Comparison of ENCODE assay signal across 8 mouse cellular contexts in the genomic region with DNA sequence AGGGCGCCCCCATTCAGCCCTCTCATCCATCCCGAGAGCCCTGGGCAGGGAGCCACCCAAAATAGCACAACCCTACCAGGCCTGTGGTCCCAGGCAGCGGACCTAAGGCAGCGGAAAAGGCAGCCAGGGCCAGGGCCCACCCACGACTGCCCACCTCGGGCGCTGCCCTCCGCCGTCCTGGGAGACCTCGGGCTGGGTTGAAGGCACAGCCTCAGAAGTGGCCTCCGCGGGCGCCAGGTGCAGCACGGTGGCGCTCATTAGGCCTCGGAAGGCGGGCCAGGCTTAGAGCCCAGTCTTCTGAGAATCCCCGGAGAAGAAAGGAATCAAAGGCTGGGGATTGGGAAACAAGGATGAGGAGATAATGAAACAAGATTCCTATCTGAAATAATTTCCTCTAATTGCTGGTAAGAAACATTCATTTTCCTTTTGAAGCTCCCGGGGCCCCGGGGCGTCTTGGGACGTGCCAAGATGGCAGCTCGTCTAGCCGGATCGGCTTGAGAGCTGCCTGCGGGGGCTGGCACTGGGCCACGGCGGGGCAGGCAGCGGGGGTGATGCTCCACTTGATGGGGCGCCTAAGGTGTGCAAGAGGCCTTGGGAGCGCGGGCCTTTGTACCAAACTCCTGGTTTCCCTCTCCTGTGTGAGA. TPM values are rescaled to one million over a fixed set of nuclear protein-coding genes. Genes with fewer than 3 reads are reported as not detected.
DNase-seq lines count a peak whose midpoint lies in the region; ATAC-seq and TF ChIP-seq lines count a peak whose summit lies in the region.

No protein-coding gene starts in this region.

- no peak for TF ChIP-seq POLR2A in small intestine, adult 2 months (IDR thresholded peaks at IDR 0.05; ENCODE audit: low read depth, low read length)

- no peak for ATAC-seq in hindbrain, embryonic 16.5 days
- ATAC-seq in megakaryocyte, adult 5-6 weeks (ENCODE audit: poor library complexity, severe bottlenecking): no peak

- H3K9ac ChIP-seq in hindbrain, embryonic 16.5 days (ENCODE audit: low read depth, low read length): peak overlapping the region; percentile 45

- peak; percentile 14 for DNase-seq in embryo, embryonic 10.5 days (ENCODE audit: low spot score)
- DNase-seq in embryo, embryonic 9.5 days (ENCODE audit: extremely low spot score): no peak
- peak; percentile 25 for DNase-seq in ovary, postnatal 36 days (ENCODE audit: low spot score)
- no peak for DNase-seq in ovary, postnatal 10 days (ENCODE audit: low spot score)
- no peak for DNase-seq in layer of hippocampus, adult 9-10 months (ENCODE audit: low spot score)

- 18% methylated on average over 32 of the region's 32 CpGs for WGBS in hindbrain, embryonic 16.5 days
- WGBS in small intestine, adult 2 months: 23% methylated on average over 32 of the region's 32 CpGs

- H3K4me2 ChIP-seq in hindbrain, embryonic 16.5 days (ENCODE audit: low read length): peak overlapping the region; percentile 44

- TF ChIP-seq CTCF in small intestine, adult 2 months (IDR thresholded peaks at IDR 0.05; ENCODE audit: extremely low read depth, insufficient read length, insufficient replicate concordance, low read depth, low read length): no peak

- H3K27me3 ChIP-seq in hindbrain, embryonic 16.5 days (replicated peaks; ENCODE audit: control insufficient read depth, insufficient read depth, low read length): no peaks in the 10 kb centered on the region
- H3K27me3 ChIP-seq in small intestine, adult 2 months (ENCODE audit: control insufficient read depth, insufficient read depth, low read length): no peaks in the 10 kb centered on the region

- H3K4me3 ChIP-seq in hindbrain, embryonic 16.5 days (ENCODE audit: low read length): peak overlapping the region; percentile 5; the same call in 1 of the 2 replicates
- H3K4me3 ChIP-seq in small intestine, adult 2 months (ENCODE audit: low read depth, low read length): peak overlapping the region; percentile 30

- peaks cover 7% of the 10 kb centered on the region; the same call in 1 of the 2 replicates for H3K4me1 ChIP-seq in hindbrain, embryonic 16.5 days (ENCODE audit: control insufficient read depth, insufficient read depth, low read depth, low read length)
- H3K4me1 ChIP-seq in small intestine, adult 2 months (ENCODE audit: control insufficient read depth, insufficient read depth, insufficient read length, low read length): peaks cover 7% of the 10 kb centered on the region; the same call in 1 of the 2 replicates

- no peaks in the 10 kb centered on the region for H3K36me3 ChIP-seq in hindbrain, embryonic 16.5 days (ENCODE audit: control insufficient read depth, insufficient read depth, low read length)
- H3K36me3 ChIP-seq in small intestine, adult 2 months (ENCODE audit: control insufficient read depth, insufficient read depth, low read length): no peaks in the 10 kb centered on the region

- H3K27ac ChIP-seq in hindbrain, embryonic 16.5 days (ENCODE audit: low read depth, low read length): no peak overlapping the region
- no peak overlapping the region for H3K27ac ChIP-seq in small intestine, adult 2 months (ENCODE audit: insufficient read depth, low read depth, low read length)

- no peaks in the 10 kb centered on the region for H3K9me3 ChIP-seq in hindbrain, embryonic 16.5 days (ENCODE audit: control insufficient read depth, low read length)

RNA-seq across cellular contexts. Expression of a gene that starts 21.4 kb away (rescaled TPM):
- not detected in 2 replicates for polyA plus RNA-seq in hindbrain, embryonic 16.5 days (2015; fragmentation: Nextera tagmentation; extraction: Ambion mirVana)
- polyA plus RNA-seq in small intestine, adult 2 months (2012; rRNA removed): not detected in 2 replicates
- not detected in 2 replicates for total RNA-seq in megakaryocyte, adult 5-6 weeks (2015)
- not detected in 2 replicates for total RNA-seq in megakaryocyte, adult 5-6 weeks (2017)

Comparison
In these comparisons a context has a peak if more than half of its experiments do, and no peak if none do; other contexts are left out.
1. DNase-seq: peak in embryo, embryonic 10.5 days (single experiment) and ovary, postnatal 36 days (single experiment); none in embryo, embryonic 9.5 days (single experiment), ovary, postnatal 10 days (single experiment) and layer of hippocampus, adult 9-10 months (single experiment).